Mouse (Mus musculus) kidney, postnatal 0 days (tissue): ENCODE results near the gene I830077J02Rik. TPM values are rescaled to one million over a fixed set of nuclear protein-coding genes. Genes with fewer than 3 reads are reported as not detected.

ENCODE experiments used
- ATAC-seq: fragments of 200-750 bp; cut with Nextera tagmentation; replicated peaks from 2 replicates; pipeline ENCODE4 v1.8.0; 2017; ENCODE audit warnings: low read depth, moderate number of reproducible peaks, moderate TSS enrichment, moderate library complexity; ENCODE audit not compliant: low FRiP score
- DNase-seq: peaks from one replicate; pipeline ENCODE4 v3.0.0-alpha.2; 2016; ENCODE audit warnings: low spot score
- H3K27ac ChIP-seq: fragments of 300-500 bp; sonication (generic); 2 replicates; pipeline ENCODE4 v1.5.1; 2014; ENCODE audit warnings: mild to moderate bottlenecking
- H3K27me3 ChIP-seq: fragments of 300-500 bp; sonication (generic); 2 replicates; pipeline ENCODE4 v1.6.1; 2014; ENCODE audit warnings: low read length, mixed read lengths; ENCODE audit not compliant: insufficient read depth
- H3K36me3 ChIP-seq: fragments of 300-500 bp; sonication (generic); 2 replicates; pipeline ENCODE4 v1.6.1; 2014; ENCODE audit warnings: low read length, mixed read lengths; ENCODE audit not compliant: insufficient read depth
- H3K4me1 ChIP-seq: fragments of 300-500 bp; sonication (generic); replicated peaks from 2 replicates; pipeline ENCODE4 v1.6.1; 2014; ENCODE audit warnings: antibody characterized with exemption, low read length, mixed read lengths; ENCODE audit not compliant: insufficient read depth
- H3K4me2 ChIP-seq: fragments of 300-500 bp; sonication (generic); 2 replicates; pipeline ENCODE4 v1.6.1; 2014; ENCODE audit warnings: mild to moderate bottlenecking, low read length, moderate library complexity, mixed read lengths
- H3K4me3 ChIP-seq: fragments of 300-500 bp; sonication (generic); replicated peaks from 2 replicates; pipeline ENCODE4 v1.5.1; 2014; ENCODE audit warnings: low read depth, low read length
- H3K9ac ChIP-seq: fragments of 300-500 bp; sonication (generic); 2 replicates; pipeline ENCODE4 v1.6.1; 2014; ENCODE audit warnings: low read depth, low read length
- H3K9me3 ChIP-seq: fragments of 300-500 bp; sonication (generic); replicated peaks from 2 replicates; pipeline ENCODE4 v1.6.1; 2016; ENCODE audit warnings: low read length, inconsistent platforms, mixed read lengths
- CTCF ChIP-seq: IDR thresholded peaks from 2 replicates; pipeline ENCODE4 v1.5.1; 2016; ENCODE audit warnings: antibody characterized with exemption, low read depth, mild to moderate bottlenecking, moderate library complexity
- WGBS: fragments of 180-500 bp; shearing (Covaris S2); extraction: QIAGEN DNeasy Blood & Tissue Kit; methylation state at CpG from one replicate; pipeline ENCODE4 v1.1.7; 2014; 5-methylcytosine and 5-hydroxymethylcytosine counted together
- polyA plus RNA-seq: library from polyadenylated mRNA; unstranded; fragments of >200 nt; fragmentation: Nextera tagmentation; extraction: Ambion mirVana; gene quantifications from 2 replicates; pipeline ENCODE4 v1.2.1, GENCODE M21; 2015

Gene I830077J02Rik
- polyA plus RNA-seq: 0.24 and 0.31 TPM in 2 replicates

DNA sequence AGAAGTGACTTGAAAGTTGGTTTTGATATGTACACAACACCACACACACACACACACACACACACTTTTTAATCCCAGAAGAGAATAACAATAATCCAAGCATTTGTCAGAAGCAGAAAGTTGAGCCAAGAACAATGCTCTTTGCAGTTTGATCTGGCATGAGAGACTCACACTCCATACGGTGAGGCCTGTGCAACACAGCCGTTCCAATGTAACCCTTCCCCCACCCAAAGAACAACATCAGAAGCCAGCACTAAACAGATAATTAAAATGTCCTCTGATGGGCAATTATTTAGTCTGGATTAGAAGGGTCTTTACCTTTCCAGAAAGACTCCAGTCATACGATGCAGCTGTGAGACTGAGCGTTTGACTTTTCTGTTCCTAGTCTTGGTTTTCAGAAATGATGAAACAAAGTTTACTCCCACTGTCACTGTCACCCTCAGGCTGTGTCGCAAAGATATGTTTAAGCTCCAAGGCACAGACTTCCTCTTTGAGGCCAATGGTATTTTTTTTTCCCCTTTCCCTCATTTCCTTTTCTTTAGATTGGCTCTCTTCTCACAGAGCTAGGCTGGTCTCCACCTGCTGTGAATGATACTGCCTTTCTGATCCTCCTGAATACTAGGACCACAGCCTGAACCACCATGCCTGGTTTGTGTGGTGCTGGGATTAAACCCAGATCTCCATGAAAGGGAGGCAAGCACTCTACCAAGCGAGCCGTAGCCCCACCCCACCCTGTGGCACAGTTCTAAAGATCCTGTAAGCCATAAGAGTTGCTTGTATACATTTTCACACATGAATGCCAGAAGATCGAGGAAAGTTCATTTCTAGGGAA lies at the start of gene I830077J02Rik:
TSS of gene I830077J02Rik (minus strand) at position 425 of the 832 bp plus-strand sequence.
- H3K9me3 ChIP-seq: no peaks in the 10 kb centered on the region
- no peak for TF ChIP-seq CTCF
- no peak within 1 kb of the TSS for H3K4me3 ChIP-seq
- H3K4me2 ChIP-seq: no peak within 1 kb of the TSS
- no peak for ATAC-seq
- DNase-seq: no peak
- H3K9ac ChIP-seq: no peak within 1 kb of the TSS
- H3K27me3 ChIP-seq: no peaks in the 10 kb centered on the region
- H3K36me3 ChIP-seq: 0 out of 2 replicates have a peak, but pooled peaks cover under 1% of the 10 kb centered on the region
- no peak within 1 kb of the TSS for H3K27ac ChIP-seq
- no peaks in the 10 kb centered on the region for H3K4me1 ChIP-seq
- WGBS: 68% methylated on average over 8 of the region's 8 CpGs

DNA sequence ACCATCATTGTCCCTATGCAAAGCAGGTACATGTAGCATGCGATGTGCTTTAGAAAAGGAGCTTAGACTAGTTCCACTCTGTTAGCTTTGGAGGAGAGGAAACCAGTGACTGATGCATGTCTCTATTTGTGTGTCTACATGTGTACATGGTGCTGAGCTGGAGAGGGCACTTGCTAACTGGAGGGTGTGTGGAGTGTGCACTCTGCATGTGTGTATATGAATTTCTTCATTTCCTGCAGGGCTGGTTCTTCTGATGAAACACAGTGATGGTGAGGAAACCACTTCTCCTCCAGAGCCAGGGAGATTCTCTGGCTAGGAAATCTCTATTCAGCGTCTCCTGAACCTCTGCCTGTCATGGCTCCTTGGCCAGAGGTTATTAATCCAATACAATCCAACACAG lies 41.7 kb upstream of the I830077J02Rik start:
- ATAC-seq: no peak
- no peak for TF ChIP-seq CTCF
- Histone ChIP-seq H3K27ac (no peak overlapping the region), H3K27me3 (no peaks in the 10 kb centered on the region), H3K36me3 (peaks cover 2% of the 10 kb centered on the region), H3K4me1 (no peaks in the 10 kb centered on the region), H3K4me2 (no peak overlapping the region), H3K9ac (no peak overlapping the region), H3K9me3 (no peaks in the 10 kb centered on the region), H3K4me3 (no peak overlapping the region)
- no peak for DNase-seq
- WGBS: 89% methylated on average over 2 of the region's 2 CpGs

DNA sequence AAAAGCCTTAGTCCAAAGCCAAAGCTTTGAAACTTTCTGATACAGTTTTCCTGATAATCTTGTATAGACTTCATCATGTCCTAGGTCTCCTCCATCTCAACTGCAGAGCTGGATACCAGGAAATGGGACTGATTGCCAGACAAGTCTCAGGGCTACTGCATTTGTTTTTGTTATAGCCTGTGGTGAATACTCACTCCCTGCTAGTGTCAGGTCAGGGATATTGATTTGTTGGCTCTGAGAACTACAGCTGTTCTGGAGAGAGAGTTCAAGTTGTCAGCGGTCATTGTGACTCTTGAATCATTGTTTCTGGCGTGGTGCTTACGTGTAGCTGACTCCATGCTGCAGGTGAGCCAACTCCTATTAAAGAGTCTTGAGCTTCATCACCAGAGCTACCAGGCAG lies 40.9 kb upstream of the I830077J02Rik start, which contains the start of gene Ovgp1:
TSS of gene Ovgp1 (plus strand) at position 301 of the 400 bp plus-strand sequence.
- no peaks in the 10 kb centered on the region for H3K9me3 ChIP-seq
- H3K9ac ChIP-seq: no peak within 1 kb of the TSS
- H3K27ac ChIP-seq: no peak within 1 kb of the TSS
- no peak for ATAC-seq
- no peak for TF ChIP-seq CTCF
- no peak within 1 kb of the TSS for H3K4me2 ChIP-seq
- no peak for DNase-seq
- no peaks in the 10 kb centered on the region for H3K27me3 ChIP-seq
- no peaks in the 10 kb centered on the region for H3K4me1 ChIP-seq
- H3K36me3 ChIP-seq: peaks cover 10% of the 10 kb centered on the region
- WGBS: 67% methylated on average over 3 of the region's 3 CpGs
- H3K4me3 ChIP-seq: no peak within 1 kb of the TSS

DNA sequence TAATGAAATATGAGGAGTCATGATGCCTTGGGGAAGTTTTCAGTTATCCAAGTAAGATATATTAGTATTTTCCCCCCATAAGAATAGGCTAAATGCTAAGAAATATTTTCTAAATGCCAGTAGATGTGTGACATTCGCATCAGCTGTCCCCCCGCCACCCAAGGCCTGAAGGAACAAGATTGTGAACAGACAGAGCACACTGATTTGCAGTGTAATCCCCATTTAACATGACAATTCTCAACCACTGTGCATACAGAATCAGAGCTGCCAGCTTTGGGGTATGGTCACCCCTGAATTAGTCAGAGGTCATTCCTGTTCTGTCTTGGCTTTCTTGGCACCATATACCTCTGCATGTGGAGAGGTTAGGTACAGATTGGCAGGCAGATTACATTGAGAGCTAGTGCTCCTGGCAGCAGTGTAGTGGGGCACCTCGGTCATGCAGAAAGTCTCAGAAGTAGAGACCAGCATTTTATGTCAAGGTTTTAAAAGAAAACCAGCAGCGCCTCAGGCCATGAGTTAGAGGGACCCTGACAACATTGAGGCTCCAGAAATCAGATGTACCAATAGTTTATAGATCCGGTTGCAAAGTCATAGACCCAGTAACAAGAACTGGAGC lies 39.5 kb upstream of the I830077J02Rik start:
- Histone ChIP-seq H3K27ac (no peak overlapping the region), H3K4me1 (no peaks in the 10 kb centered on the region), H3K4me2 (no peak overlapping the region), H3K27me3 (no peaks in the 10 kb centered on the region), H3K9ac (no peak overlapping the region), H3K36me3 (peaks cover 22% of the 10 kb centered on the region), H3K9me3 (no peaks in the 10 kb centered on the region), H3K4me3 (no peak overlapping the region)
- DNase-seq: no peak
- 81% methylated on average over 5 of the region's 5 CpGs for WGBS
- TF ChIP-seq CTCF: no peak
- no peak for ATAC-seq

DNA sequence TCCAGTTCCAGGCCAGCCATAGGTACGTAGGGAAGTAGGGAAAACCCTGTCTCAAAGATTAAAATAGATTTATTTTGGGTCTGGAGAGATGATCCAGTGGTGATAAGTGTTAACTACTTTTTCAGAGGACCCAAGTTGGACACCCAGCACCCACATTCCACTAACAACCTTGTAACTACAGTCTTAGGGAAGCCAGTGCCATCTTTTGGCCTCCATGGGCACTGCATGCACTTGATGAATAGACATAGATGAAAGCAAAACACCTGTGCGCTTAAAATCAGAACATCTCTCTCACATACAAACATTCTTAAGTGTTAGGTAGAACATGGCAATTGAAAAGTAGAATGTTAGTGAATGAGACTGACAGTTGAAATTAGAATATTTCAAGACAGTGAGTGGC lies 28.2 kb upstream of the I830077J02Rik start:
- Histone ChIP-seq H3K4me3 (no peak overlapping the region; the same call in 1 of the 2 replicates), H3K9ac (0 out of 2 replicates have a peak overlapping the region, but pooled peaks have one; percentile 95), H3K27me3 (no peaks in the 10 kb centered on the region), H3K4me1 (peaks cover 18% of the 10 kb centered on the region), H3K27ac (no peak overlapping the region), H3K4me2 (no peak overlapping the region), H3K9me3 (no peaks in the 10 kb centered on the region), H3K36me3 (peaks cover 33% of the 10 kb centered on the region)
- 99% methylated on average over 2 of the region's 2 CpGs for WGBS
- DNase-seq (no peak), ATAC-seq (no peak)
- peak; percentile 48 for TF ChIP-seq CTCF

DNA sequence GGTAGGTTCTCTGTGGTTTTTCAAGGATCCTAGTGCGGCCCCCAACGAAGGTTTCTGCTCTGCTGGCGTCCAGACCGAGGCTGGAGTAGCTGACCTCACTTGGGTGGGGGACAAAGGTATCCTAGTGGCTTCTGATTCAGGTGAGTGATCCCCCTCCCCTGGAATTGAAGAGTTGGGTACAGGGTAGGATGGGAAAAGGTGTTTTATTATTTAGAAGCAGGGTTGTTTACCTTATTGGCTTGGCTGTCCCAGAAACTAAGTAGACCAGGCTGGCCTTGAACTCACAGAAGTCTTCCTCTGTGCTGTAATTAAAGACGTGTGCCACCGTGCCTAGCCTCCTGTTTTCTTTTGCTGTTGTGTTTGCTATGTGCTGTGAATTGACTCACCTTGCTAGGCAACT lies 27.5 kb upstream of the I830077J02Rik start, which contains the start of gene Atp5f1:
TSS of gene Atp5f1 (minus strand) at position 101 of the 400 bp plus-strand sequence.
- H3K27me3 ChIP-seq: no peaks in the 10 kb centered on the region
- no peaks in the 10 kb centered on the region for H3K9me3 ChIP-seq
- peak within 1 kb of the TSS; percentile 80 for H3K4me3 ChIP-seq
- H3K4me1 ChIP-seq: peaks cover 18% of the 10 kb centered on the region
- peak within 1 kb of the TSS; percentile 88 for H3K4me2 ChIP-seq
- no peak for TF ChIP-seq CTCF
- ATAC-seq (no peak), DNase-seq (no peak)
- 2% methylated on average over 6 of the region's 6 CpGs for WGBS
- H3K27ac ChIP-seq: peak within 1 kb of the TSS; percentile 97
- peaks cover 29% of the 10 kb centered on the region for H3K36me3 ChIP-seq
- H3K9ac ChIP-seq: peak within 1 kb of the TSS; percentile 95
